Mouse (Mus musculus) kidney, embryonic 16.5 days (tissue): ENCODE measurements around the gene Dhdh. TPM values are rescaled to one million over a fixed set of nuclear protein-coding genes. Genes with fewer than 3 reads are reported as not detected.

Experiments used
- ATAC-seq: fragments of 200-750 bp; cut with Nextera tagmentation; 2 replicates; pipeline ENCODE4 v1.8.0; 2017; ENCODE audit warnings: moderate TSS enrichment; ENCODE audit not compliant: low FRiP score, low TSS enrichment
- H3K27ac ChIP-seq: fragments of 300-500 bp; sonication (generic); 2 replicates; pipeline ENCODE4 v1.5.1; 2014; ENCODE audit warnings: low read length
- H3K27me3 ChIP-seq: fragments of 300-500 bp; sonication (generic); 2 replicates; pipeline ENCODE4 v1.6.1; 2014; ENCODE audit warnings: low read length, control low read depth, mixed read lengths; ENCODE audit not compliant: insufficient read depth
- H3K36me3 ChIP-seq: fragments of 300-500 bp; sonication (generic); 2 replicates; pipeline ENCODE4 v1.6.1; 2014; ENCODE audit warnings: low read length, control low read depth, mixed read lengths; ENCODE audit not compliant: insufficient read depth
- H3K4me1 ChIP-seq: fragments of 300-500 bp; sonication (generic); 2 replicates; pipeline ENCODE4 v1.6.1; 2014; ENCODE audit warnings: low read length, control low read depth, mixed read lengths; ENCODE audit not compliant: insufficient read depth
- H3K4me2 ChIP-seq: fragments of 300-500 bp; sonication (generic); replicated peaks from 2 replicates; pipeline ENCODE4 v1.6.1; 2014; ENCODE audit warnings: low read depth, low read length
- H3K4me3 ChIP-seq: fragments of 300-500 bp; sonication (generic); 2 replicates; pipeline ENCODE4 v1.5.1; 2014; ENCODE audit warnings: mild to moderate bottlenecking, low read length
- H3K9ac ChIP-seq: fragments of 300-500 bp; sonication (generic); replicated peaks from 2 replicates; pipeline ENCODE4 v1.6.1; 2014; ENCODE audit warnings: low read length
- H3K9me3 ChIP-seq: fragments of 300-500 bp; sonication (generic); 2 replicates; pipeline ENCODE4 v1.6.1; 2016; ENCODE audit warnings: low read length, control low read depth
- WGBS: fragments of 180-500 bp; shearing (Covaris S2); extraction: QIAGEN DNeasy Blood & Tissue Kit; methylation state at CpG from one replicate; pipeline ENCODE4 v1.1.7; 2014; 5-methylcytosine and 5-hydroxymethylcytosine counted together
- polyA plus RNA-seq: library from polyadenylated mRNA; unstranded; fragments of >200 nt; fragmentation: Nextera tagmentation; extraction: Ambion mirVana; gene quantifications from 2 replicates; pipeline ENCODE4 v1.2.1, GENCODE M21; 2015

Dhdh gene
- polyA plus RNA-seq, 1 experiment from 2014 or later, result 2.4 TPM

GRCm38 (mm10) chr7:45457204-45458060 lies 31.2 kb downstream of the Dhdh start:
- Histone ChIP-seq H3K27me3 (no peaks in the 10 kb centered on the region), H3K4me2 (peak overlapping the region; percentile 86), H3K36me3 (peaks cover 30% of the 10 kb centered on the region), H3K9me3 (no peaks in the 10 kb centered on the region), H3K4me3 (peak overlapping the region; percentile 88), H3K9ac (peak overlapping the region; percentile 89), H3K4me1 (peaks cover 36% of the 10 kb centered on the region), H3K27ac (peak overlapping the region; percentile 48)
- no peak for ATAC-seq
- WGBS, result 49% methylated on average over 9 of the region's 10 CpGs

GRCm38 (mm10) chr7:45456721-45457203 lies 31.8 kb downstream of the Dhdh start:
- H3K9me3 ChIP-seq, result no peaks in the 10 kb centered on the region
- H3K9ac ChIP-seq, result no peak overlapping the region
- H3K36me3 ChIP-seq, result peaks cover 34% of the 10 kb centered on the region
- H3K4me2 ChIP-seq, result peak overlapping the region; percentile 86; the same call in 1 of the 2 replicates
- 43% methylated on average over 9 of the region's 9 CpGs for WGBS
- peak overlapping the region; percentile 48; the same call in 1 of the 2 replicates for H3K27ac ChIP-seq
- no peak for ATAC-seq
- H3K4me3 ChIP-seq, result 0 out of 2 replicates have a peak overlapping the region, but pooled peaks have one; percentile 88
- H3K27me3 ChIP-seq, result no peaks in the 10 kb centered on the region
- H3K4me1 ChIP-seq, result peaks cover 34% of the 10 kb centered on the region

- Histone ChIP-seq H3K36me3 (peaks cover 34% of the 10 kb centered on the region), H3K9me3 (no peaks in the 10 kb centered on the region), H3K27ac (peak overlapping the region; percentile 48; the same call in 1 of the 2 replicates), H3K4me3 (no peak overlapping the region), H3K27me3 (no peaks in the 10 kb centered on the region), H3K9ac (no peak overlapping the region), H3K4me1 (peaks cover 30% of the 10 kb centered on the region), H3K4me2 (no peak overlapping the region)
- WGBS, result 78% methylated on average over 13 of the region's 13 CpGs
- ATAC-seq, result no peak
Measured at GRCm38 (mm10) chr7:45455932-45456696, 32.5 kb downstream of the Dhdh start.

- Histone ChIP-seq H3K4me3 (no peak overlapping the region), H3K27me3 (no peaks in the 10 kb centered on the region), H3K4me1 (peaks cover 18% of the 10 kb centered on the region), H3K9me3 (no peaks in the 10 kb centered on the region), H3K36me3 (peaks cover 38% of the 10 kb centered on the region), H3K27ac (no peak overlapping the region), H3K9ac (no peak overlapping the region), H3K4me2 (no peak overlapping the region)
- WGBS, result 91% methylated on average over 15 of the region's 15 CpGs
- ATAC-seq, result no peak
Measured at GRCm38 (mm10) chr7:45454971-45455370, 33.6 kb downstream of the Dhdh start.

- no peaks in the 10 kb centered on the region for H3K27me3 ChIP-seq
- H3K9me3 ChIP-seq, result no peaks in the 10 kb centered on the region
- ATAC-seq, result peak; percentile 66
- no peak overlapping the region for H3K9ac ChIP-seq
- WGBS, result 58% methylated on average over 23 of the region's 23 CpGs
- H3K4me1 ChIP-seq, result peaks cover 6% of the 10 kb centered on the region; the same call in 1 of the 2 replicates
- H3K4me2 ChIP-seq, result no peak overlapping the region
- no peak overlapping the region for H3K4me3 ChIP-seq
- H3K36me3 ChIP-seq, result peaks cover 36% of the 10 kb centered on the region
- no peak overlapping the region for H3K27ac ChIP-seq
Measured at GRCm38 (mm10) chr7:45451344-45451982, 37.1 kb downstream of the Dhdh start.

GRCm38 (mm10) chr7:45449974-45450373 lies 38.6 kb downstream of the Dhdh start:
- H3K4me2 ChIP-seq, result no peak overlapping the region
- no peak overlapping the region for H3K4me3 ChIP-seq
- H3K9ac ChIP-seq, result no peak overlapping the region
- H3K27me3 ChIP-seq, result no peaks in the 10 kb centered on the region
- H3K36me3 ChIP-seq, result peaks cover 43% of the 10 kb centered on the region
- H3K9me3 ChIP-seq, result no peaks in the 10 kb centered on the region
- H3K4me1 ChIP-seq, result peaks cover 6% of the 10 kb centered on the region; the same call in 1 of the 2 replicates
- no peak overlapping the region for H3K27ac ChIP-seq
- WGBS, result 88% methylated on average over 1 of the region's 1 CpGs
- ATAC-seq, result no peak

GRCm38 (mm10) chr7:45447325-45447990 lies 41.1 kb downstream of the Dhdh start:
- 40% methylated on average over 11 of the region's 11 CpGs for WGBS
- Histone ChIP-seq H3K9me3 (no peaks in the 10 kb centered on the region), H3K4me1 (peaks cover 6% of the 10 kb centered on the region; the same call in 1 of the 2 replicates), H3K27me3 (no peaks in the 10 kb centered on the region), H3K36me3 (peaks cover 57% of the 10 kb centered on the region), H3K4me3 (no peak overlapping the region), H3K9ac (no peak overlapping the region), H3K4me2 (no peak overlapping the region), H3K27ac (no peak overlapping the region)
- ATAC-seq, result peak; percentile 33; the same call in 1 of the 2 replicates

GRCm38 (mm10) chr7:45446589-45446988 lies 42.0 kb downstream of the Dhdh start:
- Histone ChIP-seq H3K4me3 (no peak overlapping the region), H3K4me2 (no peak overlapping the region), H3K36me3 (peaks cover 55% of the 10 kb centered on the region), H3K27ac (no peak overlapping the region), H3K9ac (no peak overlapping the region), H3K4me1 (peaks cover 6% of the 10 kb centered on the region; the same call in 1 of the 2 replicates), H3K9me3 (no peaks in the 10 kb centered on the region), H3K27me3 (no peaks in the 10 kb centered on the region)
- ATAC-seq, result no peak
